Mouse (Mus musculus) kidney, embryonic 14.5 days (tissue): Measurements from ENCODE around the gene Rbm46. TPM values are rescaled to one million over a fixed set of nuclear protein-coding genes. Genes with fewer than 3 reads are reported as not detected.

ENCODE experiments used
- ATAC-seq: fragments of 200-750 bp; cut with Nextera tagmentation; 2 replicates; pipeline ENCODE4 v1.8.0; 2017; ENCODE audit warnings: moderate number of reproducible peaks, mild to moderate bottlenecking, moderate TSS enrichment, moderate library complexity; ENCODE audit not compliant: low FRiP score, low TSS enrichment
- H3K27ac ChIP-seq: fragments of 300-500 bp; sonication (generic); 2 replicates; pipeline ENCODE4 v1.5.1; 2014; ENCODE audit warnings: low read depth, mild to moderate bottlenecking, low read length, moderate library complexity, mixed read lengths
- H3K27me3 ChIP-seq: fragments of 300-500 bp; sonication (generic); 2 replicates; pipeline ENCODE4 v1.6.1; 2014; ENCODE audit warnings: mild to moderate bottlenecking, low read length; ENCODE audit not compliant: control insufficient read depth, insufficient read depth
- H3K36me3 ChIP-seq: fragments of 300-500 bp; sonication (generic); 2 replicates; pipeline ENCODE4 v1.6.1; 2014; ENCODE audit warnings: low read length, mixed read lengths; ENCODE audit not compliant: control insufficient read depth, insufficient read depth
- H3K4me1 ChIP-seq: fragments of 300-500 bp; sonication (generic); 2 replicates; pipeline ENCODE4 v1.6.1; 2014; ENCODE audit warnings: low read length, mixed read lengths; ENCODE audit not compliant: control insufficient read depth, insufficient read depth
- H3K4me2 ChIP-seq: fragments of 300-500 bp; sonication (generic); replicated peaks from 2 replicates; pipeline ENCODE4 v1.6.1; 2014; ENCODE audit warnings: low read depth, mild to moderate bottlenecking, low read length
- H3K4me3 ChIP-seq: fragments of 300-500 bp; sonication (generic); 2 replicates; pipeline ENCODE4 v1.5.1; 2014; ENCODE audit warnings: mild to moderate bottlenecking, low read length
- H3K9ac ChIP-seq: fragments of 300-500 bp; sonication (generic); 2 replicates; pipeline ENCODE4 v1.6.1; 2014; ENCODE audit warnings: low read depth, mild to moderate bottlenecking, low read length, moderate library complexity
- H3K9me3 ChIP-seq: fragments of 300-500 bp; sonication (generic); 2 replicates; pipeline ENCODE4 v1.6.1; 2016; ENCODE audit warnings: low read length; ENCODE audit not compliant: control insufficient read depth
- WGBS: fragments of 180-500 bp; shearing (Covaris S2); extraction: QIAGEN DNeasy Blood & Tissue Kit; methylation state at CpG from one replicate; pipeline ENCODE4 v1.1.7; 2014; 5-methylcytosine and 5-hydroxymethylcytosine counted together
- polyA plus RNA-seq: library from polyadenylated mRNA; unstranded; fragments of >200 nt; fragmentation: Nextera tagmentation; extraction: Ambion mirVana; gene quantifications from 2 replicates; pipeline ENCODE4 v1.2.1, GENCODE M21; 2014

The Rbm46 gene
- polyA plus RNA-seq, result 1.9 and 3.1 TPM in 2 replicates

- no peaks in the 10 kb centered on the region for H3K4me1 ChIP-seq
- no peak within 1 kb of the TSS for H3K27ac ChIP-seq
- ATAC-seq, result peak; percentile 97
- WGBS, result 22% methylated on average over 36 of the region's 36 CpGs
- H3K4me3 ChIP-seq, result peak within 1 kb of the TSS; percentile 37
- H3K36me3 ChIP-seq, result no peaks in the 10 kb centered on the region
- peaks cover 3% of the 10 kb centered on the region; the same call in 1 of the 2 replicates for H3K9me3 ChIP-seq
- H3K27me3 ChIP-seq, result peaks cover 14% of the 10 kb centered on the region
- peak within 1 kb of the TSS; percentile 48 for H3K4me2 ChIP-seq
- H3K9ac ChIP-seq, result peak within 1 kb of the TSS; percentile 35; the same call in 1 of the 2 replicates
Observed at GRCm38 (mm10) chr3:82876372-82876739, at the start of gene Rbm46. Gene Rbm46 (minus strand): TSS chr3:82876483.

GRCm38 (mm10) chr3:82915632-82916031 lies 39.3 kb upstream of the Rbm46 start:
- Histone ChIP-seq H3K4me2 (no peak overlapping the region), H3K9ac (no peak overlapping the region), H3K27ac (no peak overlapping the region), H3K4me3 (no peak overlapping the region), H3K27me3 (no peaks in the 10 kb centered on the region), H3K36me3 (no peaks in the 10 kb centered on the region), H3K4me1 (no peaks in the 10 kb centered on the region), H3K9me3 (no peaks in the 10 kb centered on the region)
- ATAC-seq, result no peak
- WGBS, result 53% methylated on average over 1 of the region's 1 CpGs

DNA sequence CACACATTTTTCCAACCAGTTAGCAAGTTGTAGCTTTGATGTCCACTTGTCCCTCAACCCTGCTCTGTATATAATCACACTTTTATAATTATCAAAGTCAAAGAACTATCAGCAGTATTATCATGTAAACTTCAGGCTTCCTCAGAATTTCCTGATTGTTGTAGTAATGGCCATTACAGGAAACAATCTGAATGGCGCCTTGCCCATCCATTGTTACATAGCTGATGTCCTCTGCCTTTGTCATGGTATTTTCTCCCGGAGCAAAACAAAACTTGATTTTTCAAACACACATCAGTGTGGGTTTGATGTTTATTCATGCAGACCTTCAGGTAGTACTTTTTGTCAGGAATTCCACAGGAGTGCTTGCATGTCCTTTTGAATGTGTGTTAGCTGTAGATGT lies 32.4 kb upstream of the Rbm46 start:
- no peak overlapping the region for H3K9ac ChIP-seq
- no peaks in the 10 kb centered on the region for H3K36me3 ChIP-seq
- no peaks in the 10 kb centered on the region for H3K9me3 ChIP-seq
- WGBS, result 87% methylated on average over 2 of the region's 2 CpGs
- H3K4me2 ChIP-seq, result no peak overlapping the region
- H3K27ac ChIP-seq, result no peak overlapping the region
- no peaks in the 10 kb centered on the region for H3K4me1 ChIP-seq
- H3K27me3 ChIP-seq, result peaks cover 18% of the 10 kb centered on the region
- no peak overlapping the region for H3K4me3 ChIP-seq
- no peak for ATAC-seq

- WGBS, result under 1% methylated on average over 31 of the region's 31 CpGs
- Histone ChIP-seq H3K9me3 (peaks cover 3% of the 10 kb centered on the region; the same call in 1 of the 2 replicates), H3K27ac (no peak overlapping the region), H3K36me3 (no peaks in the 10 kb centered on the region), H3K4me1 (0 out of 2 replicates have a peak, but pooled peaks cover 6% of the 10 kb centered on the region), H3K27me3 (peaks cover 33% of the 10 kb centered on the region), H3K4me3 (peak overlapping the region; percentile 44), H3K4me2 (peak overlapping the region; percentile 66), H3K9ac (no peak overlapping the region)
- ATAC-seq, result no peak
Observed at GRCm38 (mm10) chr3:82904211-82904908, 28.1 kb upstream of the Rbm46 start.

GRCm38 (mm10) chr3:82903613-82904205 lies 27.4 kb upstream of the Rbm46 start, which contains the start of gene Lrat:
Gene Lrat (minus strand): TSS chr3:82903973.
- peak; percentile 82; the same call in 1 of the 2 replicates for ATAC-seq
- Histone ChIP-seq H3K27me3 (peaks cover 33% of the 10 kb centered on the region), H3K9me3 (peaks cover 3% of the 10 kb centered on the region; the same call in 1 of the 2 replicates), H3K27ac (no peak within 1 kb of the TSS), H3K4me1 (0 out of 2 replicates have a peak, but pooled peaks cover 6% of the 10 kb centered on the region), H3K4me3 (peak within 1 kb of the TSS; percentile 44), H3K4me2 (peak within 1 kb of the TSS; percentile 66), H3K36me3 (no peaks in the 10 kb centered on the region), H3K9ac (peak within 1 kb of the TSS; percentile 31; the same call in 1 of the 2 replicates)
- 1% methylated on average over 35 of the region's 35 CpGs for WGBS

- H3K27ac ChIP-seq, result no peak overlapping the region
- no peak for ATAC-seq
- no peaks in the 10 kb centered on the region for H3K36me3 ChIP-seq
- no peak overlapping the region for H3K9ac ChIP-seq
- H3K9me3 ChIP-seq, result peaks cover 3% of the 10 kb centered on the region; the same call in 1 of the 2 replicates
- WGBS, result 22% methylated on average over 20 of the region's 20 CpGs
- H3K4me2 ChIP-seq, result peak overlapping the region; percentile 66
- 0 out of 2 replicates have a peak, but pooled peaks cover 6% of the 10 kb centered on the region for H3K4me1 ChIP-seq
- peak overlapping the region; percentile 44 for H3K4me3 ChIP-seq
- peaks cover 33% of the 10 kb centered on the region for H3K27me3 ChIP-seq
Observed at GRCm38 (mm10) chr3:82902757-82903612, 26.7 kb upstream of the Rbm46 start.

GRCm38 (mm10) chr3:82888842-82889241 lies 12.6 kb upstream of the Rbm46 start:
- Histone ChIP-seq H3K27me3 (no peaks in the 10 kb centered on the region), H3K9ac (no peak overlapping the region), H3K9me3 (no peaks in the 10 kb centered on the region), H3K4me3 (no peak overlapping the region), H3K4me2 (no peak overlapping the region), H3K4me1 (no peaks in the 10 kb centered on the region), H3K27ac (no peak overlapping the region), H3K36me3 (no peaks in the 10 kb centered on the region)
- ATAC-seq, result no peak
- 7% methylated on average over 2 of the region's 2 CpGs for WGBS

DNA sequence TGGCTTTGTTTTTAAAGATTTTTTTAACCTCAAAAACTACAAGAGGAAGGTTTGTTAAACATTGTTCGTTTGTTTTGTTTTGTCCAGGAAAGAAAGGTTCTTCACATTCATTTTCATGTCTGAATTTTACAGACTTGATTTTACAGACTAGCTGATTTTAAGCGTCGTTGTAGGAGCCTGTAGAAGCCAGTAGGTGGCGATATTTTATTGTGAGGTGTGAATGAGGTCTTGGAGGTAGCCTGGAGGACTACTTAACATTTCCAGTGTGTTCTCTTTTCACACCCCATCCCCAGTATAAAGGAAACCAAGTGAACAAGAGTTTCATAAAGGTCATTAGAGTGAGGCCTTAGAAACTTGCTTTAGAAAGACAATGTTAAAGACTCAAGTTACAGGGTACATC lies 975 bp upstream of the Rbm46 start:
- no peak for ATAC-seq

More for the DNA sequence above, 975 bp upstream of the Rbm46 start:
- peaks cover 14% of the 10 kb centered on the region for H3K27me3 ChIP-seq
- H3K36me3 ChIP-seq, result no peaks in the 10 kb centered on the region
- no peaks in the 10 kb centered on the region for H3K4me1 ChIP-seq
- H3K27ac ChIP-seq, result no peak overlapping the region
- no peak overlapping the region for H3K4me2 ChIP-seq
- H3K9me3 ChIP-seq, result peaks cover 3% of the 10 kb centered on the region; the same call in 1 of the 2 replicates
- no peak overlapping the region for H3K9ac ChIP-seq
- no peak overlapping the region for H3K4me3 ChIP-seq
- 6% methylated on average over 4 of the region's 4 CpGs for whole genome bisulfite sequencing
